Mouse (Mus musculus) MEL (cell line): Measurements from ENCODE around the gene Ptpra. TPM values are rescaled to one million over a fixed set of nuclear protein-coding genes. Genes with fewer than 3 reads are reported as not detected.

Experiments used
- DNase-seq: peaks from one replicate; pipeline ENCODE4 v3.0.0; 2011; ENCODE audit warnings: low read depth, low spot score
- H3K27ac ChIP-seq: 2 replicates; pipeline ENCODE4 v1.5.1; 2012; ENCODE audit warnings: low read depth, mild to moderate bottlenecking, control low read depth, low read length, moderate library complexity; ENCODE audit not compliant: control insufficient read depth
- H3K27me3 ChIP-seq, 2 experiments: fragments of 150-350 bp in 1 of 2; sonication (generic) in 1 of 2; 2 replicates each; pipeline ENCODE4 v1.6.1; 2012; ENCODE audit warnings: low read length in 2 of 2, mild to moderate bottlenecking in 2 of 2, improper control_type of control experiment in 1 of 2, moderate library complexity in 1 of 2; ENCODE audit not compliant: insufficient read depth in 2 of 2, control insufficient read depth in 1 of 2
- H3K36me3 ChIP-seq, 2 experiments: 2 replicates each; pipeline ENCODE4 v1.6.1; 2012 to 2014; ENCODE audit warnings: low read length in 2 of 2, improper control_type of control experiment in 1 of 2, inconsistent platforms in 1 of 2, mild to moderate bottlenecking in 1 of 2; ENCODE audit not compliant: insufficient read depth in 2 of 2, control insufficient read depth in 1 of 2
- H3K4me1 ChIP-seq, 2 experiments: fragments of 150-350 bp in 1 of 2; sonication (generic) in 1 of 2; 2 replicates each; pipeline ENCODE4 v1.6.1; 2012; ENCODE audit warnings: low read length in 2 of 2, improper control_type of control experiment in 1 of 2, mild to moderate bottlenecking in 1 of 2; ENCODE audit not compliant: insufficient read depth in 2 of 2, control insufficient read depth in 1 of 2
- H3K4me3 ChIP-seq, 2 experiments: fragments of 150-350 bp in 1 of 2; sonication (generic) in 1 of 2; 2 replicates each; pipeline ENCODE4 v1.5.1; 2012; ENCODE audit warnings: low read depth in 2 of 2, low read length in 2 of 2, mild to moderate bottlenecking in 2 of 2, moderate library complexity in 2 of 2, control low read depth in 1 of 2, improper control_type of control experiment in 1 of 2; ENCODE audit not compliant: control insufficient read depth in 1 of 2, insufficient read depth in 1 of 2
- H3K79me2 ChIP-seq: 2 replicates; pipeline ENCODE4 v1.6.1; 2012; ENCODE audit warnings: mild to moderate bottlenecking, low read length, moderate library complexity; ENCODE audit not compliant: control insufficient read depth, poor library complexity, insufficient read depth
- H3K9ac ChIP-seq: 2 replicates; pipeline ENCODE4 v1.6.1; 2012; ENCODE audit warnings: low read depth, mild to moderate bottlenecking, control low read depth, low read length, moderate library complexity; ENCODE audit not compliant: control insufficient read depth, poor library complexity, severe bottlenecking
- H3K9me3 ChIP-seq: fragments of 150-350 bp; sonication (generic); replicated peaks from 2 replicates; pipeline ENCODE4 v1.6.1; 2012; ENCODE audit warnings: mild to moderate bottlenecking, low read length, improper control_type of control experiment, moderate library complexity; ENCODE audit not compliant: insufficient read depth
- BHLHE40 ChIP-seq: IDR thresholded peaks from 2 replicates; pipeline ENCODE4 v1.6.1; 2012; ENCODE audit warnings: low read depth, mild to moderate bottlenecking, inconsistent platforms, low read length, improper control_type of control experiment, borderline replicate concordance
- CHD1 ChIP-seq: IDR thresholded peaks from 2 replicates; pipeline ENCODE4 v1.6.1; 2012; ENCODE audit warnings: low read depth, mild to moderate bottlenecking, inconsistent platforms, low read length, improper control_type of control experiment
- CHD2 ChIP-seq: IDR thresholded peaks from 2 replicates; pipeline ENCODE4 v1.6.1; 2011; ENCODE audit warnings: low read length, improper control_type of control experiment
- CTCF ChIP-seq, 3 experiments: IDR thresholded peaks in 2 of 3; conservative IDR thresholded peaks in 1 of 3; 2 replicates each; pipeline ENCODE4 v1.5.1; 2011 to 2012; ENCODE audit warnings: low read length in 3 of 3, low read depth in 2 of 3, mild to moderate bottlenecking in 2 of 3, improper control_type of control experiment in 1 of 3, inconsistent platforms in 1 of 3, mixed read lengths in 1 of 3, moderate library complexity in 1 of 3; ENCODE audit not compliant: control insufficient read depth in 1 of 3, insufficient read depth in 1 of 3, poor library complexity in 1 of 3, severe bottlenecking in 1 of 3
- E2F4 ChIP-seq: IDR thresholded peaks from 2 replicates; pipeline ENCODE4 v1.6.1; 2011; ENCODE audit warnings: low read depth, low read length, improper control_type of control experiment, borderline replicate concordance
- ELF1 ChIP-seq: IDR thresholded peaks from 2 replicates; pipeline ENCODE4 v1.6.1; 2014; ENCODE audit warnings: low read depth, mild to moderate bottlenecking, inconsistent platforms, low read length, improper control_type of control experiment, moderate library complexity
- EP300 ChIP-seq, 2 experiments: IDR thresholded peaks; 2 replicates each; pipeline ENCODE4 v1.6.1; 2011; ENCODE audit warnings: improper control_type of control experiment in 2 of 2, low read length in 2 of 2, low read depth in 1 of 2, mild to moderate bottlenecking in 1 of 2
- ETS1 ChIP-seq: IDR thresholded peaks from 2 replicates; pipeline ENCODE4 v1.6.1; 2012; ENCODE audit warnings: low read depth, mild to moderate bottlenecking, inconsistent platforms, low read length, improper control_type of control experiment, moderate library complexity
- GABPA ChIP-seq: IDR thresholded peaks from 2 replicates; pipeline ENCODE4 v1.6.1; 2012; ENCODE audit warnings: low read depth, mild to moderate bottlenecking, inconsistent platforms, low read length, improper control_type of control experiment, moderate library complexity
- GATA1 ChIP-seq: IDR thresholded peaks from 2 replicates; pipeline ENCODE4 v1.6.1; 2011; ENCODE audit warnings: low read depth, low read length, improper control_type of control experiment
- HCFC1 ChIP-seq: IDR thresholded peaks from 2 replicates; pipeline ENCODE4 v1.6.1; 2012; ENCODE audit warnings: low read depth, mild to moderate bottlenecking, inconsistent platforms, low read length, improper control_type of control experiment, moderate library complexity
- JUND ChIP-seq: IDR thresholded peaks from 2 replicates; pipeline ENCODE4 v1.6.1; 2011; ENCODE audit warnings: low read depth, mild to moderate bottlenecking, improper control_type of control experiment, low read length
- KAT2A ChIP-seq: conservative IDR thresholded peaks from 2 replicates; pipeline ENCODE4 v1.6.1; 2012; ENCODE audit warnings: low read depth, low read length, improper control_type of control experiment, inconsistent platforms
- MAFK ChIP-seq: IDR thresholded peaks from 2 replicates; pipeline ENCODE4 v1.6.1; 2011; ENCODE audit warnings: low read depth, mild to moderate bottlenecking, low read length, improper control_type of control experiment, borderline replicate concordance
- MAX ChIP-seq: IDR thresholded peaks from 2 replicates; pipeline ENCODE4 v1.6.1; 2011; ENCODE audit warnings: low read length, improper control_type of control experiment
- MAZ ChIP-seq: IDR thresholded peaks from 2 replicates; pipeline ENCODE4 v1.6.1; 2012; ENCODE audit warnings: low read depth, mild to moderate bottlenecking, inconsistent platforms, low read length, improper control_type of control experiment
- MEF2A ChIP-seq: IDR thresholded peaks from 2 replicates; pipeline ENCODE4 v1.6.1; 2014; ENCODE audit warnings: low read depth, mild to moderate bottlenecking, inconsistent platforms, low read length, improper control_type of control experiment; ENCODE audit not compliant: poor library complexity, insufficient replicate concordance, severe bottlenecking; ENCODE audit errors: extremely low read depth
- MXI1 ChIP-seq: IDR thresholded peaks from 2 replicates; pipeline ENCODE4 v1.6.1; 2011; ENCODE audit warnings: mild to moderate bottlenecking, low read depth, low read length, improper control_type of control experiment
- MYB ChIP-seq: IDR thresholded peaks from 2 replicates; pipeline ENCODE4 v1.6.1; 2011; ENCODE audit warnings: mild to moderate bottlenecking, low read depth, low read length, improper control_type of control experiment
- NELFE ChIP-seq: IDR thresholded peaks from 2 replicates; pipeline ENCODE4 v1.6.1; 2011; ENCODE audit warnings: low read depth, low read length, improper control_type of control experiment
- NRF1 ChIP-seq: IDR thresholded peaks from 2 replicates; pipeline ENCODE4 v1.6.1; 2014; ENCODE audit warnings: low read depth, mild to moderate bottlenecking, inconsistent platforms, low read length, improper control_type of control experiment, moderate library complexity; ENCODE audit not compliant: poor library complexity, insufficient read depth, severe bottlenecking
- POLR2A ChIP-seq, 2 experiments: IDR thresholded peaks; 2 replicates each; pipeline ENCODE4 v1.6.1; 2011 to 2012; ENCODE audit warnings: low read length in 2 of 2, mild to moderate bottlenecking in 2 of 2, control low read depth in 1 of 2, improper control_type of control experiment in 1 of 2, low read depth in 1 of 2, moderate library complexity in 1 of 2; ENCODE audit not compliant: control insufficient read depth in 1 of 2, insufficient read depth in 1 of 2, poor library complexity in 1 of 2
- POLR2AphosphoS2 ChIP-seq: IDR thresholded peaks from 2 replicates; pipeline ENCODE4 v1.6.1; 2011; ENCODE audit warnings: low read length, improper control_type of control experiment
- POLR2AphosphoS5 ChIP-seq: IDR thresholded peaks from 2 replicates; pipeline ENCODE4 v1.6.1; 2012; ENCODE audit warnings: low read depth, borderline replicate concordance, mild to moderate bottlenecking, inconsistent platforms, low read length, moderate library complexity, mixed read lengths
- RAD21 ChIP-seq: IDR thresholded peaks from 2 replicates; pipeline ENCODE4 v1.6.1; 2011; ENCODE audit warnings: mild to moderate bottlenecking, low read depth, low read length, improper control_type of control experiment
- RCOR1 ChIP-seq: IDR thresholded peaks from 2 replicates; pipeline ENCODE4 v1.6.1; 2012; ENCODE audit warnings: low read depth, mild to moderate bottlenecking, inconsistent platforms, low read length, improper control_type of control experiment
- SIN3A ChIP-seq: IDR thresholded peaks from 2 replicates; pipeline ENCODE4 v1.6.1; 2012; ENCODE audit warnings: low read length, improper control_type of control experiment, inconsistent platforms
- SMC3 ChIP-seq: IDR thresholded peaks from 2 replicates; pipeline ENCODE4 v1.6.1; 2011; ENCODE audit warnings: low read depth, low read length, improper control_type of control experiment
- TAL1 ChIP-seq: IDR thresholded peaks from 2 replicates; pipeline ENCODE4 v1.6.1; 2012; ENCODE audit warnings: mild to moderate bottlenecking, inconsistent platforms, low read length, moderate library complexity, mixed read lengths
- TBP ChIP-seq: IDR thresholded peaks from 2 replicates; pipeline ENCODE4 v1.8.0; 2011; ENCODE audit warnings: low read depth, low read length, improper control_type of control experiment
- TCF12 ChIP-seq: IDR thresholded peaks from 2 replicates; pipeline ENCODE4 v1.6.1; 2014; ENCODE audit warnings: low read depth, mild to moderate bottlenecking, inconsistent platforms, low read length, improper control_type of control experiment, moderate library complexity
- UBTF ChIP-seq: IDR thresholded peaks from 2 replicates; pipeline ENCODE4 v1.6.1; 2012; ENCODE audit warnings: low read depth, mild to moderate bottlenecking, inconsistent platforms, low read length, improper control_type of control experiment, moderate library complexity, borderline replicate concordance; ENCODE audit not compliant: insufficient read depth
- USF1 ChIP-seq: IDR thresholded peaks from 2 replicates; pipeline ENCODE4 v1.6.1; 2014; ENCODE audit warnings: low read depth, mild to moderate bottlenecking, inconsistent platforms, low read length, improper control_type of control experiment, moderate library complexity
- USF2 ChIP-seq, 2 experiments: IDR thresholded peaks; 2 replicates each; pipeline ENCODE4 v1.6.1; 2011 to 2012; ENCODE audit warnings: improper control_type of control experiment in 2 of 2, low read length in 2 of 2, borderline replicate concordance in 1 of 2, inconsistent platforms in 1 of 2, low read depth in 1 of 2, mild to moderate bottlenecking in 1 of 2; ENCODE audit not compliant: insufficient read depth in 1 of 2
- ZC3H11A ChIP-seq: IDR thresholded peaks from 2 replicates; pipeline ENCODE4 v1.6.1; 2012; ENCODE audit warnings: low read depth, mild to moderate bottlenecking, inconsistent platforms, low read length, improper control_type of control experiment
- ZKSCAN1 ChIP-seq: IDR thresholded peaks from 2 replicates; pipeline ENCODE4 v1.6.1; 2012; ENCODE audit warnings: low read depth, mild to moderate bottlenecking, inconsistent platforms, low read length, improper control_type of control experiment, moderate library complexity
- ZMIZ1 ChIP-seq: IDR thresholded peaks from 2 replicates; pipeline ENCODE4 v1.6.1; 2012; ENCODE audit warnings: low read depth, mild to moderate bottlenecking, inconsistent platforms, low read length, improper control_type of control experiment, moderate library complexity
- ZNF384 ChIP-seq: IDR thresholded peaks from 2 replicates; pipeline ENCODE4 v1.6.1; 2012; ENCODE audit warnings: low read depth, mild to moderate bottlenecking, inconsistent platforms, low read length, improper control_type of control experiment
- polyA plus RNA-seq, 2 experiments: library from polyadenylated mRNA; stranded (reverse) in 1 of 2; unstranded in 1 of 2; fragments of >175 nt in 1 of 2; fragments of >200 nt in 1 of 2; gene quantifications; 2 replicates each; pipeline versions ENCODE4 v1.2.1 to v1.2.4; 2012; ENCODE audit warnings: low replicate concordance in 2 of 2, low read depth in 1 of 2; ENCODE audit not compliant: insufficient read length in 2 of 2, insufficient read depth in 1 of 2, missing spikeins in 1 of 2
- total RNA-seq: library from RNA; depleted of rRNA; stranded (reverse); fragments of 300-350 nt; gene quantifications from 2 replicates; pipeline ENCODE4 v1.2.3, GENCODE M21; 2012

The Ptpra gene
- total and polyA plus RNA-seq, 3 experiments = 28.1 to 68.3 TPM; not detected in 1

GRCm38 (mm10) chr2:130466438-130466837 is 16.4 kb downstream of the Ptpra start:
- no peak overlapping the region for H3K4me3 ChIP-seq
- peaks cover 31 to 37% of the 10 kb centered on the region in 2 experiments for H3K4me1 ChIP-seq
- peaks cover 0 to 60% of the 10 kb centered on the region in 2 experiments; a peak in 2 of 4 replicates for H3K36me3 ChIP-seq
- H3K27me3 ChIP-seq = no peaks in the 10 kb centered on the region
- H3K79me2 ChIP-seq = peaks cover 11% of the 10 kb centered on the region
- H3K9ac ChIP-seq = no peak overlapping the region
- DNase-seq = peak; percentile 57
- no peaks in the 10 kb centered on the region for H3K9me3 ChIP-seq
- peak overlapping the region; percentile 64 for H3K27ac ChIP-seq
- peak; percentile 87 for TF ChIP-seq TCF12
- no peak for TF ChIP-seq ZKSCAN1
- TF ChIP-seq TBP = no peak
- TF ChIP-seq ZMIZ1 = no peak
- no peak for TF ChIP-seq MEF2A
- no peak for TF ChIP-seq ZNF384
- no peak for TF ChIP-seq ZC3H11A
- TF ChIP-seq MAZ = peak; percentile 52; the same call in 1 of the 2 replicates
- no peak for TF ChIP-seq MAX
- TF ChIP-seq POLR2AphosphoS5 = no peak
- no peak for TF ChIP-seq ELF1
- TF ChIP-seq BHLHE40 = no peak
- TF ChIP-seq KAT2A = no peak
- TF ChIP-seq UBTF = no peak
- no peak for TF ChIP-seq MYB
- TF ChIP-seq USF2 (IDR thresholded peaks at IDR 0.05; ENCODE audit: borderline replicate concordance in 1 of 2, insufficient read depth in 1 of 2, low read depth in 1 of 2, low read length in 2 of 2) = no peak
- no peak for TF ChIP-seq USF1
- TF ChIP-seq ETS1 = peak; percentile 75
- TF ChIP-seq MAFK = peak; percentile 20; the same call in 1 of the 2 replicates
- no peak for TF ChIP-seq JUND
- TF ChIP-seq RCOR1 = peak; percentile 84
- TF ChIP-seq GATA1 = peak; percentile 90
- no peak for TF ChIP-seq POLR2A (IDR thresholded peaks at IDR 0.05; ENCODE audit: control insufficient read depth in 1 of 2, insufficient read depth in 1 of 2, low read depth in 1 of 2, low read length in 2 of 2, poor library complexity in 1 of 2)
- no peak for TF ChIP-seq SMC3
- no peak for TF ChIP-seq NRF1
- no peak for TF ChIP-seq NELFE
- no peak for TF ChIP-seq CHD2
- no peak for TF ChIP-seq E2F4
- no peak for TF ChIP-seq RAD21
- peak; percentile 56; the same call in 1 of the 2 replicates for TF ChIP-seq MXI1
- no peak for TF ChIP-seq CTCF (IDR thresholded peaks at IDR 0.05 in 2 of 3, conservative IDR thresholded peaks at IDR 0.05 in 1 of 3; ENCODE audit: control insufficient read depth in 1 of 3, insufficient read depth in 1 of 3, low read depth in 2 of 3, low read length in 3 of 3, poor library complexity in 1 of 3, severe bottlenecking in 1 of 3)
- TF ChIP-seq POLR2AphosphoS2 = no peak
- TF ChIP-seq SIN3A = peak; percentile 73
- TF ChIP-seq EP300 (IDR thresholded peaks at IDR 0.05; ENCODE audit: low read depth in 1 of 2, low read length in 2 of 2) = peak; percentile 85 to 92
- no peak for TF ChIP-seq HCFC1
- TF ChIP-seq GABPA = no peak
- peak; percentile 50 for TF ChIP-seq TAL1
- TF ChIP-seq CHD1 = no peak
